Mouse (Mus musculus): ENCODE data around the gene Cenpm. TPM values are rescaled to one million over a fixed set of nuclear protein-coding genes. Genes with fewer than 3 reads are reported as not detected.

Cenpm gene
- total RNA-seq, 2 experiments from 2014 or later = 0.42 to 0.46 TPM

- DNase-seq = no peak
These were observed 29.1 kb downstream of the Cenpm start for GRCm38 (mm10) chr15:82215332-82216046.

- DNase-seq = no peak
These were observed 31.3 kb downstream of the Cenpm start for GRCm38 (mm10) chr15:82213222-82213621.

GRCm38 (mm10) chr15:82212752-82213063 lies 31.8 kb downstream of the Cenpm start, which contains the start of gene Shisa8:
Gene Shisa8, minus strand, starts transcription at chr15:82212815.
- no peak for DNase-seq

- no peak for DNase-seq
These were observed 32.4 kb downstream of the Cenpm start for GRCm38 (mm10) chr15:82211911-82212751.

GRCm38 (mm10) chr15:82211281-82211680 lies 33.3 kb downstream of the Cenpm start:
- no peak for DNase-seq

- no peak for DNase-seq
These were observed 33.7 kb downstream of the Cenpm start for GRCm38 (mm10) chr15:82210801-82211200.

- no peak for DNase-seq
These were observed 35.1 kb downstream of the Cenpm start for GRCm38 (mm10) chr15:82209295-82210050.

- DNase-seq = no peak
These were observed 36.2 kb downstream of the Cenpm start for GRCm38 (mm10) chr15:82208307-82208706.

- no peak for DNase-seq
These were observed 36.9 kb downstream of the Cenpm start for GRCm38 (mm10) chr15:82207504-82208219.

- no peak for DNase-seq
These were observed 37.5 kb downstream of the Cenpm start for GRCm38 (mm10) chr15:82207105-82207459.

GRCm38 (mm10) chr15:82206365-82207104 lies 38.0 kb downstream of the Cenpm start:
- peak; percentile 86 to 87 for DNase-seq

GRCm38 (mm10) chr15:82204680-82205371 lies 39.7 kb downstream of the Cenpm start:
- no peak for DNase-seq

- no peak for DNase-seq
These were observed 40.8 kb downstream of the Cenpm start for GRCm38 (mm10) chr15:82203611-82204351.

- DNase-seq = no peak
These were observed 41.5 kb downstream of the Cenpm start for GRCm38 (mm10) chr15:82203090-82203489.

GRCm38 (mm10) chr15:82202086-82202485 lies 42.5 kb downstream of the Cenpm start:
- DNase-seq = no peak

GRCm38 (mm10) chr15:82199546-82199945 lies 45.0 kb downstream of the Cenpm start:
- no peak for DNase-seq

GRCm38 (mm10) chr15:82198342-82198741 lies 46.2 kb downstream of the Cenpm start:
- DNase-seq = no peak

- DNase-seq = no peak
These were observed 46.6 kb downstream of the Cenpm start for GRCm38 (mm10) chr15:82197937-82198336.

GRCm38 (mm10) chr15:82197246-82197750 lies 47.2 kb downstream of the Cenpm start:
- no peak for DNase-seq

GRCm38 (mm10) chr15:82196300-82196699 lies 48.2 kb downstream of the Cenpm start:
- DNase-seq = no peak
